15 mouse cellular contexts compared by ENCODE assay signal in genomic region chr17:86324756-86325155, GRCm38 (mm10).
DNase-seq lines count a peak whose midpoint lies in the region; ATAC-seq lines count a peak whose summit lies in the region.
"Had no signal": no experiment of that assay in that cellular context is flagged by ENCODE, and none has a peak within 500 bp of the region (broad histone marks: within the 10 kb centered on the region; RNA-seq: fewer than 3 reads in every experiment).

No protein-coding gene starts in this region.

- H3K4me3 ChIP-seq in neural tube, embryonic 13.5 days, result no peak overlapping the region
- H3K4me3 ChIP-seq: forebrain, embryonic 15.5 days; stomach, embryonic 15.5 days had no signal

- H3K9ac ChIP-seq in neural tube, embryonic 13.5 days, result no peak overlapping the region
- H3K9ac ChIP-seq: forebrain, embryonic 15.5 days; stomach, embryonic 15.5 days had no signal

- peak; percentile 36; the same call in 1 of the 2 replicates for ATAC-seq in granulocyte monocyte progenitor cell, adult 5-6 weeks (replicated peaks; ENCODE audit: poor library complexity, severe bottlenecking)
- ATAC-seq in neural tube, embryonic 13.5 days (ENCODE audit: low read depth), result no peak
- ATAC-seq: forebrain, embryonic 15.5 days; inflammation-experienced regulatory T-cells, adult 6 months had no signal

- no peak overlapping the region for H3K4me2 ChIP-seq in neural tube, embryonic 13.5 days
- H3K4me2 ChIP-seq: forebrain, embryonic 15.5 days; stomach, embryonic 15.5 days had no signal

- intact Hi-C loops in heart, postnatal 10 days (cut with DNase I), result no loop called here
- intact Hi-C loops in heart, postnatal 36 days (cut with DNase I), result no loop called here

- no peaks in the 10 kb centered on the region for H3K36me3 ChIP-seq in neural tube, embryonic 13.5 days
- H3K36me3 ChIP-seq: forebrain, embryonic 15.5 days; stomach, embryonic 15.5 days had no signal

- H3K27ac ChIP-seq in neural tube, embryonic 13.5 days (replicated peaks), result peak overlapping the region; percentile 73
- H3K27ac ChIP-seq: forebrain, embryonic 15.5 days; stomach, embryonic 15.5 days had no signal

- DNase-seq in heart, postnatal 10 days, result peak; percentile 46 to 49
- DNase-seq in heart, postnatal 36 days, result no peak
- DNase-seq in lung, postnatal 10 days, result peak; percentile 55
- DNase-seq in lung, postnatal 14 days, result no peak
- no peak for DNase-seq in thymus, postnatal 10 days (ENCODE audit: low spot score in 2 of 2)
- DNase-seq: adrenal gland, postnatal 25 days; cerebellum, postnatal 36 days; gastrocnemius, postnatal 25 days; liver had no signal

- no peaks in the 10 kb centered on the region for H3K9me3 ChIP-seq in neural tube, embryonic 13.5 days
- H3K9me3 ChIP-seq: forebrain, embryonic 15.5 days; stomach, embryonic 15.5 days had no signal

- 35% methylated on average over 7 of the region's 7 CpGs for WGBS in neural tube, embryonic 13.5 days

- H3K27me3 ChIP-seq in neural tube, embryonic 13.5 days, result no peaks in the 10 kb centered on the region
- H3K27me3 ChIP-seq: CH12.LX; forebrain, embryonic 15.5 days; stomach, embryonic 15.5 days had no signal

- peaks cover 51% of the 10 kb centered on the region for H3K4me1 ChIP-seq in neural tube, embryonic 13.5 days (replicated peaks)

Comparison
In these comparisons a context has a peak if more than half of its experiments do, and no peak if none do; other contexts are left out.
1. DNase-seq: peak in heart, postnatal 10 days (2 of 2) and lung, postnatal 10 days (single experiment); none in heart, postnatal 36 days (0 of 2), lung, postnatal 14 days (single experiment) and thymus, postnatal 10 days (0 of 2).